Comparison of ENCODE assay signal across 11 mouse cellular contexts in the genomic region with DNA sequence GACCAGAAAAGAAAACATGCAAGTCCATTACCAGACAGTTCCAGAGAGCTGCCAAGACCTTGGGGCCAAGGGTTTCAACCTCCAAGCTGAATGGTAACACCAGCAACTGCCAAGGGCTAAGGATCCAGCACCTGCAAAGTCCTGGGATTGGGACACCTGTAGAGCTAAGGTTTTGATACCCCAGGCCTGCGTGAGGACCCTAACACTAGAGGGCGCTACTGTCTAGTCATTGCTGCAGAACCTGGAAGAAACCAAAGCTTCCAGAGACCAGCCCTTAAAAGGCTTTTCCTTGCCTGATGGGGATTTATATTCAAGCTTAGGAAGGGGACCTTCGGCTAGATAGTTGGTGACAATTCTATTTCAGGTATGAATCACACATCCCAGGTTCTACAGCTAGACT.
DNase-seq lines count a peak whose midpoint lies in the region; TF ChIP-seq lines count a peak whose summit lies in the region.
"Had no signal": no experiment of that assay in that cellular context is flagged by ENCODE, and none has a peak within 500 bp of the region (broad histone marks: within the 10 kb centered on the region; RNA-seq: fewer than 3 reads in every experiment).

No protein-coding gene starts in this region.

- no peaks in the 10 kb centered on the region for H3K4me1 ChIP-seq in heart, adult 2 months (ENCODE audit: control insufficient read depth, insufficient read depth, low read length)
- H3K4me1 ChIP-seq: heart, embryonic 15.5 days; liver, embryonic 13.5 days had no signal

- H3K79me2 ChIP-seq in heart, adult 2 months (replicated peaks; ENCODE audit: control insufficient read depth, insufficient read depth, low read length) = no peaks in the 10 kb centered on the region

- intact Hi-C loops in heart, adult 2 months (cut with DNase I) = loop anchor here (2.0 kb wide), 1 partner anchor 180 kb away; no protein-coding TSS in a partner anchor
- intact Hi-C loops in heart, postnatal 36 days (cut with DNase I) = no loop called here
- intact Hi-C loops in gastrocnemius, postnatal 36 days (cut with DNase I) = no loop called here

- no peak for TF ChIP-seq POLR2A in heart, adult 2 months (IDR thresholded peaks at IDR 0.05; ENCODE audit: insufficient read depth, low read depth, low read length)

- 74% methylated on average over 3 of the region's 3 CpGs for WGBS in heart, adult 2 months

- H3K36me3 ChIP-seq in heart, adult 2 months (ENCODE audit: control insufficient read depth, insufficient read depth, low read length) = no peaks in the 10 kb centered on the region
- H3K36me3 ChIP-seq: G1E; heart, embryonic 15.5 days; liver, embryonic 13.5 days had no signal

- no peak overlapping the region for H3K4me3 ChIP-seq in heart, adult 2 months
- H3K4me3 ChIP-seq: heart, embryonic 15.5 days; liver, embryonic 13.5 days had no signal

- H3K27me3 ChIP-seq in heart, adult 2 months (ENCODE audit: control insufficient read depth, insufficient read depth, low read length) = no peaks in the 10 kb centered on the region
- H3K27me3 ChIP-seq: liver, embryonic 13.5 days had no signal

- no peak overlapping the region for H3K9ac ChIP-seq in heart, adult 2 months (ENCODE audit: low read depth, low read length)
- H3K9ac ChIP-seq: heart, embryonic 15.5 days; liver, embryonic 13.5 days had no signal

- peak; percentile 61 for TF ChIP-seq CTCF in heart, adult 2 months (IDR thresholded peaks at IDR 0.05)

- H3K27ac ChIP-seq in heart, adult 2 months = no peak overlapping the region
- H3K27ac ChIP-seq: heart, embryonic 15.5 days; liver, embryonic 13.5 days had no signal

- no peak for DNase-seq in heart, adult 2 months
- DNase-seq in heart, postnatal 36 days = no peak
- DNase-seq in thymus, postnatal 14 days = peak; percentile 41
- DNase-seq in thymus, adult 18-20 months = no peak
- peak; percentile 25 for DNase-seq in forelimb bud, embryonic 11.5 days (ENCODE audit: low read depth, low spot score)
- DNase-seq in retina, embryonic 14.5 days (ENCODE audit: low spot score) = peak; percentile 39
- DNase-seq in c-Kit-positive CD71-positive TER-119-positive erythroid progenitor cells, embryonic 14.5 days (ENCODE audit: low spot score) = no peak
- DNase-seq in gastrocnemius, postnatal 36 days = no peak
- DNase-seq: liver, embryonic 13.5 days had no signal

- no peak for TF ChIP-seq EP300 in heart, adult 2 months (IDR thresholded peaks at IDR 0.05; ENCODE audit: insufficient read depth, low read depth, low read length)

Comparison
In these comparisons a context has a peak if more than half of its experiments do, and no peak if none do; other contexts are left out.
1. DNase-seq: peak in thymus, postnatal 14 days (single experiment), forelimb bud, embryonic 11.5 days (single experiment) and retina, embryonic 14.5 days (single experiment); none in heart, adult 2 months (0 of 2), heart, postnatal 36 days (0 of 2), thymus, adult 18-20 months (0 of 2), c-Kit-positive CD71-positive TER-119-positive erythroid progenitor cells, embryonic 14.5 days (single experiment) and gastrocnemius, postnatal 36 days (0 of 2).